Comparison of ENCODE assay signal across 10 mouse cellular contexts in genomic region chr4:136324226-136324625, GRCm38 (mm10). TPM values are rescaled to one million over a fixed set of nuclear protein-coding genes. Genes with fewer than 3 reads are reported as not detected.
DNase-seq lines count a peak whose midpoint lies in the region; ATAC-seq and TF ChIP-seq lines count a peak whose summit lies in the region.
"Had no signal": no experiment of that assay in that cellular context is flagged by ENCODE, and none has a peak within 500 bp of the region (broad histone marks: within the 10 kb centered on the region; RNA-seq: fewer than 3 reads in every experiment).

No protein-coding gene starts in this region.

- no peaks in the 10 kb centered on the region for H3K27me3 ChIP-seq in kidney, embryonic 14.5 days (ENCODE audit: control insufficient read depth, insufficient read depth, low read length)
- H3K27me3 ChIP-seq in Patski: no peaks in the 10 kb centered on the region
- H3K27me3 ChIP-seq: midbrain, embryonic 15.5 days had no signal

- POLR2A ChIA-PET in Patski (lab: Charles Lee): interaction anchor here (0.6 to 0.7 kb wide), 4 partner anchors 14 to 376 kb away, joined by 3 to 4 read pairs (median 3); no protein-coding TSS in a partner anchor

- H3K4me1 ChIP-seq in kidney, embryonic 14.5 days (ENCODE audit: control insufficient read depth, insufficient read depth, low read length): no peaks in the 10 kb centered on the region
- H3K4me1 ChIP-seq: midbrain, embryonic 15.5 days had no signal

- intact Hi-C loops in left cerebral cortex, postnatal 14 days (cut with DNase I): loop anchor here (5.0 kb wide), 1 partner anchor 67 kb away; no protein-coding TSS in a partner anchor

- H3K9me3 ChIP-seq in kidney, embryonic 14.5 days (ENCODE audit: control insufficient read depth, low read length): no peaks in the 10 kb centered on the region
- H3K9me3 ChIP-seq: midbrain, embryonic 15.5 days had no signal

- no peak overlapping the region for H3K4me3 ChIP-seq in kidney, embryonic 14.5 days (ENCODE audit: low read length)
- H3K4me3 ChIP-seq: midbrain, embryonic 15.5 days had no signal

- in situ Hi-C loops in Patski (cut with MboI; ENCODE audit: low pct_unique_long_range_greater_than_20kb): loop anchor here (5.0 kb wide), 1 partner anchor 62 kb away; no protein-coding TSS in a partner anchor

- CTCF ChIA-PET in Patski (lab: Charles Lee): interaction anchor here (0.7 to 3.5 kb wide), 13 partner anchors 10 to 119 kb away, joined by 3 to 18 read pairs (median 4); no protein-coding TSS in a partner anchor

- no peak overlapping the region for H3K27ac ChIP-seq in kidney, embryonic 14.5 days (ENCODE audit: low read depth, low read length)
- H3K27ac ChIP-seq: midbrain, embryonic 15.5 days had no signal

- no peak for ATAC-seq in kidney, embryonic 14.5 days (ENCODE audit: low FRiP score, low TSS enrichment)
- ATAC-seq in Patski: no peak
- ATAC-seq: midbrain, embryonic 15.5 days had no signal

- no peak overlapping the region for H3K9ac ChIP-seq in kidney, embryonic 14.5 days (ENCODE audit: low read depth, low read length)
- H3K9ac ChIP-seq: midbrain, embryonic 15.5 days had no signal

- WGBS in kidney, embryonic 14.5 days: 51% methylated on average over 2 of the region's 2 CpGs

- H3K36me3 ChIP-seq in kidney, embryonic 14.5 days (ENCODE audit: control insufficient read depth, insufficient read depth, low read length): peaks cover 71% of the 10 kb centered on the region

- DNase-seq in kidney, adult 11 months: peak; percentile 18
- no peak for DNase-seq in Patski (ENCODE audit: low read depth, low spot score)
- DNase-seq in cerebellum, adult 9-10 months: peak; percentile 48
- DNase-seq in kidney, postnatal 36 days: peak; percentile 56 to 63
- no peak for DNase-seq in left cerebral cortex, postnatal 14 days (ENCODE audit: low spot score in 2 of 2)
- DNase-seq in layer of hippocampus, adult 11-12 months (ENCODE audit: low spot score): no peak
- DNase-seq in ovary, adult 18-20 months (ENCODE audit: low spot score): no peak
- DNase-seq: layer of hippocampus, adult 9-11 months had no signal

- peak; percentile 14 for TF ChIP-seq CTCF in Patski (IDR thresholded peaks at IDR 0.05)

- H3K4me2 ChIP-seq in kidney, embryonic 14.5 days (replicated peaks; ENCODE audit: low read depth, low read length): no peak overlapping the region
- H3K4me2 ChIP-seq: midbrain, embryonic 15.5 days had no signal

RNA-seq across cellular contexts. Expression of gene Hnrnpr, which starts 13.5 kb away (rescaled TPM):
- 115 and 180 TPM in 2 replicates for polyA plus RNA-seq in kidney, embryonic 14.5 days (2014; fragmentation: Nextera tagmentation; extraction: Ambion mirVana)
- 70.2 TPM for polyA plus RNA-seq in Patski (2021)
- total RNA-seq in left cerebral cortex, postnatal 14 days (2021): 10 to 100 TPM; 87.8 to 95.1 TPM

RNA-seq across cellular contexts. Expression of gene Zfp46, which starts 39.7 kb away (rescaled TPM):
- polyA plus RNA-seq in kidney, embryonic 14.5 days (2014; fragmentation: Nextera tagmentation; extraction: Ambion mirVana): 12.2 and 22.0 TPM in 2 replicates
- 13.0 TPM for polyA plus RNA-seq in Patski (2021)
- 10 to 100 TPM; 90.0 to 93.6 TPM for total RNA-seq in left cerebral cortex, postnatal 14 days (2021)

Comparison
In these comparisons a context has a peak if more than half of its experiments do, and no peak if none do; other contexts are left out.
1. DNase-seq: peak in kidney, adult 11 months (single experiment), cerebellum, adult 9-10 months (single experiment) and kidney, postnatal 36 days (2 of 2); none in Patski (single experiment), left cerebral cortex, postnatal 14 days (0 of 2), layer of hippocampus, adult 11-12 months (single experiment) and ovary, adult 18-20 months (single experiment).